Mouse (Mus musculus) ES-E14 (cell line): ENCODE data around the gene Olfr571. TPM values are rescaled to one million over a fixed set of nuclear protein-coding genes. Genes with fewer than 3 reads are reported as not detected.

ENCODE experiments used
- DNase-seq: peaks from one replicate; pipeline ENCODE4 v3.0.0-alpha.2; 2013; ENCODE audit warnings: low read depth, low spot score
- H3K27ac ChIP-seq: 2 replicates; pipeline ENCODE4 v1.5.1; 2012; ENCODE audit warnings: low read depth, mild to moderate bottlenecking, low read length, moderate library complexity, mixed read lengths; ENCODE audit not compliant: poor library complexity, insufficient read depth, severe bottlenecking
- H3K36me3 ChIP-seq: 2 replicates; pipeline ENCODE4 v1.6.1; 2012; ENCODE audit warnings: mild to moderate bottlenecking, low read length, moderate library complexity, mixed read lengths; ENCODE audit not compliant: control insufficient read depth, poor library complexity, insufficient read depth, severe bottlenecking
- H3K4me1 ChIP-seq, 2 experiments: fragments of 150-350 bp in 1 of 2; sonication (generic) in 1 of 2; 2 replicates each; pipeline ENCODE4 v1.6.1; 2012; ENCODE audit warnings: low read length in 2 of 2, mild to moderate bottlenecking in 1 of 2, mixed read lengths in 1 of 2; ENCODE audit not compliant: control insufficient read depth in 2 of 2, insufficient read depth in 2 of 2, poor library complexity in 1 of 2
- H3K4me3 ChIP-seq, 2 experiments: fragments of 150-350 bp in 1 of 2; sonication (generic) in 1 of 2; 2 replicates each; pipeline ENCODE4 v1.5.1; 2012; ENCODE audit warnings: low read length in 2 of 2, low read depth in 1 of 2, mild to moderate bottlenecking in 1 of 2, mixed read lengths in 1 of 2; ENCODE audit not compliant: insufficient read depth in 1 of 2, poor library complexity in 1 of 2, severe bottlenecking in 1 of 2
- H3K9ac ChIP-seq: 2 replicates; pipeline ENCODE4 v1.6.1; 2012; ENCODE audit warnings: low read depth, mild to moderate bottlenecking, low read length, mixed read lengths; ENCODE audit not compliant: poor library complexity, insufficient read depth, severe bottlenecking
- H3K9me3 ChIP-seq: fragments of 150-350 bp; sonication (generic); 2 replicates; pipeline ENCODE4 v1.6.1; 2012; ENCODE audit warnings: low read depth, mild to moderate bottlenecking, low read length; ENCODE audit not compliant: control insufficient read depth, insufficient read depth
- CHD2 ChIP-seq: IDR thresholded peaks from 2 replicates; pipeline ENCODE4 v1.6.1; 2014; ENCODE audit warnings: mild to moderate bottlenecking, low read depth, low read length, inconsistent platforms
- HCFC1 ChIP-seq: IDR thresholded peaks from 2 replicates; pipeline ENCODE4 v1.6.1; 2012; ENCODE audit warnings: low read length, inconsistent platforms, borderline replicate concordance; ENCODE audit not compliant: insufficient read depth
- MAFK ChIP-seq: IDR thresholded peaks from 2 replicates; pipeline ENCODE4 v1.6.1; 2014; ENCODE audit warnings: mild to moderate bottlenecking, low read depth, low read length, inconsistent platforms; ENCODE audit not compliant: insufficient read depth
- ZC3H11A ChIP-seq: IDR thresholded peaks from 2 replicates; pipeline ENCODE4 v1.6.1; 2012; ENCODE audit warnings: low read depth, mild to moderate bottlenecking, inconsistent platforms, low read length, borderline replicate concordance
- ZNF384 ChIP-seq: IDR thresholded peaks from 2 replicates; pipeline ENCODE4 v1.6.1; 2012; ENCODE audit warnings: low read depth, low read length, inconsistent platforms
- in situ Hi-C, 2 experiments: fragments of 600-800 bp; cut with MboI; formaldehyde crosslinking; loops; one replicate each; pipeline ENCODE4 v1.15.1; 2025; ENCODE audit warnings: low sequenced_read_pairs in 2 of 2, inconsistent platforms in 1 of 2; ENCODE audit not compliant: unreplicated experiment in 2 of 2
- total RNA-seq: library from RNA; depleted of rRNA; stranded (reverse); fragments of 300-350 nt; gene quantifications from 2 replicates; pipeline ENCODE4 v1.2.3, GENCODE M21; 2012

Olfr571 gene
- total RNA-seq, 1 experiment, result not detected

DNA sequence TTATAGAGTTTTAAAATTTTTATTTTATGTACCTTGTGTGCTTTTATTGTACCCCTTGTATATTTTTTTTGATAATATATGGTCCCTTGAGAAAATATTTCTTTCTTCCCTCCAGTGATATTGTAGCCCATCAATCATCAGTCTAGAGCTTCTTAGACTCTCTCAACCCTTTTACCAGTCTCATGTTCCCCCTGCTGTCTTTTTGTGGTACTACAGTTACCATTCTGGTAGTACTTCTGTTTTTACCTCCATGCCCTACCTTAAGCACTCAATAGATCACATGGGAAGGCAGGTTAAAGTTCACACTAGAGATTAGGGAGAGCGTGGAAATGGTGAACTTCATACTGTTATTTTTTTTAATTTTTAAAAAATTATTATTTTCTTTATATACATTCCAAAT, 2.3 kb upstream of the Olfr571 start:
- Histone ChIP-seq H3K9me3 (no peaks in the 10 kb centered on the region), H3K27ac (no peak overlapping the region), H3K36me3 (no peaks in the 10 kb centered on the region), H3K9ac (no peak overlapping the region), H3K4me3 (no peak overlapping the region), H3K4me1 (no peaks in the 10 kb centered on the region)
- TF ChIP-seq ZC3H11A (peak; percentile 91), CHD2 (no peak)
- peak; percentile 73 for DNase-seq
- in situ Hi-C loops, result loop anchor here (10.0 to 25.0 kb wide), 2 partner anchors 407 to 415 kb away; no protein-coding TSS in a partner anchor

DNA sequence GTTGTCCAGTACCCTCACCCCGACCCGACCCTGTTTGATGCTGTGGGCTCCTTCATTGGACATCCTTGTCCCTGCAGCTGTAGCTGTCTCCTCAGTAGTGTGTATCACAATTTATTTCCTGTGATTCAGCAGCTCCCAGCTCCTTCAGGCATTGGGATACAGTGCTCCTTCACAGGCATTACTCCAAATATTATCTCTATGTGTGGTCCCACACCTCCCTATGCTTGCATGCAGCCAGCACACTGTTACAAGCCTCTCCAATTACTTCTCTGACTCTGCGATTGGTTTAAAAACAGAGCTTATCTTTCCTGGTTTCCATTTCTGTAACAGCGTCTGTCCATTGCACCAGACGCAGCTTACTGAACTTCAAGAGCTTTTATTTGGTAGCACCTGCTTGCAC, 931 bp downstream of the Olfr571 start:
- no peak overlapping the region for H3K27ac ChIP-seq
- TF ChIP-seq ZC3H11A, result no peak
- no peak for TF ChIP-seq ZNF384
- no peak for TF ChIP-seq MAFK
- TF ChIP-seq HCFC1, result no peak
- no peak for TF ChIP-seq CHD2

DNA sequence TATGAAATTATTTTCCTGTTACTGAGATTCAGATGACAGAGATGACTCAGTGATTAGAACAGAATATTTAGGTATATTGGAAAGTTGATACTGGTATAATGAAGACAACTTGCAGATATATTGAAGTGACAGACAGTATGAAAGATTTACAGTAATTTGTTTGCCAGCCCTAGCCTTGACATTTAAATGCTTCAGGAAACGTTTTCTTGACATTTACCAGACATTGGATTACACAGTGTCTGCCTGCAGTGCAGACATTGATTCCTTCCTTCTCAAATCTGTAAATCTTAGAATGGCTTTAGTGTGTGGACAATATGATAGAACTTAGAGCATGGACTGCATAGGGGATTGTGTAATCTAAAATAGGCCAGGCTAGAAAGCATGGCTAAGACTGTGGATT, 2.1 kb downstream of the Olfr571 start:
- H3K36me3 ChIP-seq, result no peaks in the 10 kb centered on the region
- no peaks in the 10 kb centered on the region for H3K9me3 ChIP-seq
- no peak for DNase-seq
- no peak overlapping the region for H3K4me3 ChIP-seq
- H3K4me1 ChIP-seq, result no peaks in the 10 kb centered on the region
- in situ Hi-C loops, result loop anchor here (10.0 to 25.0 kb wide), 2 partner anchors 403 to 410 kb away; no protein-coding TSS in a partner anchor
- TF ChIP-seq CHD2 (no peak), HCFC1 (no peak), ZC3H11A (no peak), MAFK (no peak), ZNF384 (no peak)
- no peak overlapping the region for H3K27ac ChIP-seq
- no peak overlapping the region for H3K9ac ChIP-seq

More for the DNA sequence above, 931 bp downstream of the Olfr571 start:
- no peak for DNase-seq
- Histone ChIP-seq H3K9me3 (no peaks in the 10 kb centered on the region), H3K4me3 (no peak overlapping the region), H3K36me3 (no peaks in the 10 kb centered on the region), H3K4me1 (no peaks in the 10 kb centered on the region), H3K9ac (no peak overlapping the region)
- in situ Hi-C loops, result loop anchor here (10.0 to 25.0 kb wide), 2 partner anchors 404 to 412 kb away; no protein-coding TSS in a partner anchor

DNA sequence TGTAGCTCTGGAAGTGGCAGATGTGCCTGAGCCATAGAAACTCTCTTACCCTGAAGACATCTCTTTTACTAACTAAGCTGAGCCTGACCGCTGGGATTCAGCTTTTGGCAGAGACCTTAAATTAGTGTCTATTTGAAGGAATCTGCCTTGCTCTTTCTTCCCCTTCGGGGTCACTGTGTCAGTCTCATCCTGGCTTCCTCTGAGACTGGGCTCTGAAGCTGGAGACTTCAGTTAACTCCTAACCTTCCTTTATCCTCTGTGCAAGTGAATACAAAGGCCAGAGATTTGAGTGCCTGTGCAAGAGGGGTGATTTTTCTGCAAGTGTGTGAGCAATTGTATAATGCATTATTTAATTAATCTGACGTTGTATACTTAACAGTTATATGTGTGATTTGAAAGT, 26.6 kb downstream of the Olfr571 start, which contains the start of gene Olfr569:
Olfr569 (minus strand) TSS at position 101 of the 400 bp plus-strand sequence.
- no peaks in the 10 kb centered on the region for H3K4me1 ChIP-seq
- H3K9me3 ChIP-seq, result no peaks in the 10 kb centered on the region
- H3K4me3 ChIP-seq, result no peak within 1 kb of the TSS
- H3K36me3 ChIP-seq, result no peaks in the 10 kb centered on the region
- TF ChIP-seq CHD2 (no peak), ZC3H11A (no peak), MAFK (no peak), HCFC1 (no peak), ZNF384 (no peak)
- in situ Hi-C loops, result no loop called here
- no peak within 1 kb of the TSS for H3K9ac ChIP-seq
- no peak for DNase-seq
- no peak within 1 kb of the TSS for H3K27ac ChIP-seq

DNA sequence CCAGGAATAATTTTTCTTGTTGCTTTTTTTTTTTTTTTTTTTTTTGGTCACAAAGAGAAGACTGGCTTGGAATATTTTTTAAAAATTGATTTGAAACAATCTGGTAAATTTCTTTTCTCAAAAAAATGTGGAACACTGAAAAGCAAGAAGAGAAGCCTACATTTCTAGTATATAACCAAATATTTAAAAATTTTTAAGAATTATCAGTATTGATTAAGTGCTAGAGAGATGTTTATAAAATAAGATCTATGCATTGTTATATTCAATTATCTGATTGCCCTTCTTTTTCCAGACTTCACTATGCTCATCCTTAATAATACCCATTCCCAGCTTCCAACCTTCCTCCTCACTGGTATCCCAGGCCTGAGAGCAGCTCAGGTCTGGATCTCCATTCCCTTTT, 40.5 kb downstream of the Olfr571 start, which contains the start of gene Olfr568:
Olfr568 (plus strand) TSS at position 301 of the 400 bp plus-strand sequence.
- TF ChIP-seq ZNF384, result no peak
- H3K36me3 ChIP-seq, result no peaks in the 10 kb centered on the region

More for the DNA sequence above, 40.5 kb downstream of the Olfr571 start, which contains the start of gene Olfr568:
- H3K9ac ChIP-seq, result no peak within 1 kb of the TSS
- H3K4me3 ChIP-seq, result no peak within 1 kb of the TSS
- in situ Hi-C loops, result no loop called here
- no peak for DNase-seq
- H3K4me1 ChIP-seq, result no peaks in the 10 kb centered on the region
- H3K9me3 ChIP-seq, result no peaks in the 10 kb centered on the region
- no peak within 1 kb of the TSS for H3K27ac ChIP-seq
